Mouse (Mus musculus): ENCODE results near the gene Krtap7-1.

The Krtap7-1 gene

GRCm38 (mm10) chr16:89508223-89508622 lies at the start of gene Krtap7-1:
Gene Krtap7-1 (minus strand): TSS chr16:89508323.
- no peak for DNase-seq

GRCm38 (mm10) chr16:89550298-89550697 lies 42.2 kb upstream of the Krtap7-1 start:
- DNase-seq = no peak

GRCm38 (mm10) chr16:89538031-89538484 lies 29.9 kb upstream of the Krtap7-1 start:
- no peak for DNase-seq

- DNase-seq = no peak
Observed at GRCm38 (mm10) chr16:89537349-89537748, 29.2 kb upstream of the Krtap7-1 start.

GRCm38 (mm10) chr16:89530547-89530946 lies 22.4 kb upstream of the Krtap7-1 start:
- DNase-seq = no peak

GRCm38 (mm10) chr16:89529846-89530245 lies 21.7 kb upstream of the Krtap7-1 start:
- no peak for DNase-seq

- DNase-seq = no peak
Observed at GRCm38 (mm10) chr16:89528380-89528779, 20.3 kb upstream of the Krtap7-1 start.

DNA sequence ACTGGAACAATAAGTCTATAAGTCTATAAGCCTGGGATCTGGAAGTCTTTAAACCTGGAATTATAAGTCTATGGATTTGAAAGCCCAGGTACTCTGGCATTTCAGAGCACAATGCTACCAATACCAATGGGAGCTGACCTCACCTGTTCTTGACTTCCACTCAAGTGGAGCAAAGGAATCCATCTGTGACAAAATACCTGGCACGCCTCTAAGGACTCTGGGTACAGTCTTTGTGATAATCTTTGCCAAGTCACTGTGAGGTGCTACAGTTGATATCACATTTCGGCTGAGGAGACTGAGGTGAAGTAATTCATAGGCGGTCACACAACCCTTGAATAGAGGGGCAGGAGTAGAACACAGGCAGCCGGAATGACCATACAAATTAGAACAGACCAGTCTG lies 12.9 kb upstream of the Krtap7-1 start:
- DNase-seq = no peak

GRCm38 (mm10) chr16:89520555-89520954 lies 12.4 kb upstream of the Krtap7-1 start:
- DNase-seq = peak; percentile 14

DNA sequence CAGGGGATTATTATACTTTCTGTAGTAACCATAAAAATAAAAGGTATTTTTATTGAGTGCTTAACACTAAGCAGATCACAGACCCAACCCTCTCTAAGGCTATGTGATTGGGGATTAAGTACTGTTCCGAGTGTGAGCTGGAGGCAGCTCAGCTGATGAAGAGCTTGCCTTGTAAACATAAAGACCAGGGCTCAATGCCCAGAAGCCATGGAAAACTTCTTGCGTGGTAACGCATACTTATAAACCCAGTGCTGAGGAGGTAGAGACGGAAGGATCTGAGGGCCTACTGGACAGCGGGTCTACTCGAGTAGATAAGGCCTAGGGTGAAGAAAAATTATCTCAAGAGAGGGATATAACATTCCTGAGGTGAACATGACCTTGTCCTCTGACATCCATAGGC lies 12.0 kb upstream of the Krtap7-1 start:
- DNase-seq = no peak

GRCm38 (mm10) chr16:89517635-89518034 lies 9.5 kb upstream of the Krtap7-1 start:
- DNase-seq = no peak

DNA sequence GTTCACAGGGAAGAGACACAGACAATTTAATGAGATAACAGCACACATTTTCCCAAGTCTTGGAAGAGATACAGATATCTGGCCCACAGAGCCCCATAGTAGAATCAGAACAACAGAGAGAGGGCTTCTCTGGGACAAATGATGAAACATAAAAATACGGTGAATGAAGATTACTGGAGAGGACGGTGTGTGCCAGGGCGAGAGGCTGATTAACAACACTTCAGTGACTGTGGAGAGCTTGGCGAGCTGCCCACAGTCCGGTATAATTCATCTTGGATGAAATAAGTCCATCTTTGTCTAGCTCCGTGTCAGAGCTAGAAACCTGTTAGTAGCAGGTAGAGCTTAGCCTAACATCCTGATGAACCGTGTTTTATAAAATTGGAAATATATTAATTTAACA lies 5.3 kb upstream of the Krtap7-1 start:
- DNase-seq = no peak

DNA sequence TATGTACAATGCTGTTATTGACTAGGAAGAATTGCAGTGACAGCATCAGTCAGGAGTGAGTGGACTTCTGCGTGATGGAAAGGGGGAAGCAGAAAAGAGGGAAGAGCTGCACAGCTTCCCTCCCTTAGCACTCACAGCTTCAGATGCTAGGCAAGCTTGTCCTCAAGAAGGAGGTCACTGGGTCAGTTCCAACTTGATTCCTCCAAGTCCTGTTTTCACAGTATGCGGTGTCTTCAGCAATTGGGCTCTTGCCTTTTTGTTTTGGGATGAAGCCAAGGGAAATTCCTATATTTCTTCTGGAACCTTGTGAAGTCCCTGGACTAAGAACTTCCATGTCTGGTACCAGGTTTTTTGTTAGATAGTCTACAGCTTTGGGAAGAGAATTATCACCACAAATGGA lies 4.6 kb downstream of the Krtap7-1 start:
- no peak for DNase-seq

- no peak for DNase-seq
Observed at GRCm38 (mm10) chr16:89501870-89502269, 6.3 kb downstream of the Krtap7-1 start.

- no peak for DNase-seq
Observed at GRCm38 (mm10) chr16:89497002-89497401, 11.1 kb downstream of the Krtap7-1 start.

GRCm38 (mm10) chr16:89495394-89496153 lies 12.5 kb downstream of the Krtap7-1 start:
- DNase-seq = no peak

GRCm38 (mm10) chr16:89487852-89488251 lies 20.3 kb downstream of the Krtap7-1 start, which contains the start of gene Krtap8-1:
Gene Krtap8-1 (minus strand): TSS chr16:89487952.
- no peak for DNase-seq

DNA sequence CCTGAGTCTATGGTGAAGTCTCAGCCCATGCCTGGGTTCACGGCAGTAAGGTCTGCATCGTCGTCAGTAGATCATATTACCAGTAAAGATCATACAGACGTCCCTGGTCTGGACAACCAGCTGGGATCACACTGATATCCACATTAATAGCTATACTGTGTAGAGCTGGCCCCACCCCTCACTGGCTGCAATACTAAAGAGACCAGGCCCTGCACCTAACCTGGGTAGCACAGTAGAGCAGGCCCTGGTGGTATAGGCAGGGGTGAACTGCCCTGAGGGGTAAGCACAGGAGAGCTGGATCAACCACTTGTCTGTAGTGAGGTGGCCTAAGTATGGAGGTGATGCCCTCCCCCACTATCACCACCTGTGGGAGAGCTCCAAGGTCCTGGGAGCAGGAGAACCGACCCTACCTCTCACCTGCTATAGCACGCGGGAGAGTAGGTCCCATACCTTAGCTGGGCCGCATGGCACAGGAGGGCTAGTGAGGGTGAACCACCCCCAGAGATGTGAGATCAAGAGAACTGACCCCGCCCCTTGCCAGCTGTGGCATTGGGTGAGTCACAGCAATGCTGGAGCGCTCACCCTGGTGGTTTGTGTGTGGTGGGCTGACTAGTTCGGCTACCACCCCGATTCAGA lies 30.3 kb downstream of the Krtap7-1 start:
- DNase-seq = no peak

- DNase-seq = no peak
Observed at GRCm38 (mm10) chr16:89461189-89461588, 46.9 kb downstream of the Krtap7-1 start.
